Mouse (Mus musculus) liver, embryonic 14.5 days (tissue): ENCODE measurements at regions not wholly inside any gene's neighbourhood (a gene's known extent, or its start where the extent isn't known, plus 50 kb on each side); places are given as distances from the start of the nearest gene placed in this dataset.

Experiments used
- CTCF ChIP-seq: IDR thresholded peaks from 2 replicates; pipeline ENCODE4 v1.5.1; 2016; ENCODE audit warnings: antibody characterized with exemption, low read depth, control low read depth
- EP300 ChIP-seq: IDR thresholded peaks from 2 replicates; pipeline ENCODE4 v1.6.1; 2016; ENCODE audit warnings: antibody characterized with exemption, low read depth

DNA sequence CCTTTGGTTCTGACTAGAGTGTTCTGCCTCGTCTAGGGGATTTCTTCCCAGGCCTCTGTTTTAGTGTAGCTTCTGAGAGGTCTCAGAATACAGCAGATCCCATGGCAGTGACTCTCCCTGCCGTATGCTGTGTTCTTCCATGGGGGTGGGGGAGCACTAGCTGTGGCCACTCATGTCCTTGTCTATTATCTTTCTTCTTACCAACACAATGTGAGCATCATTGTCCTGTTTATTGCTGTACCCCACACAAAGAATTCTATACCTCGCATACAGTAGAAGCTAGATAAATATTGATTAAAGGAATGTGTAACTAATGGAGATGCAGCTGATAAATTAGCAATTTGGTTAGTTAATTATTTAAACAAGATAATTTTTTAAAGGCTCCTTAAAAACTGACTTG is 337.5 kb upstream of the Mpped2 start:
- no peak for TF ChIP-seq EP300
- TF ChIP-seq CTCF, result no peak
